Mouse (Mus musculus) embryonic stem cell, embryonic (primary cell): ENCODE results near the gene Abhd14a.

Experiments
- CTCF ChIA-PET, 4 experiments: fragments of 300-600 bp in 2 of 4; fragments of 350-600 bp in 2 of 4; sonication (Branson Sonifier 250); formaldehyde crosslinking; loops; one replicate each; lab custom pipeline; 2022; ENCODE audit warnings: inconsistent platforms in 2 of 4; lab: Charles Lee
- POLR2A ChIA-PET, 4 experiments: fragments of 300-600 bp in 2 of 4; fragments of 350-600 bp in 2 of 4; sonication (Branson Sonifier 250); formaldehyde crosslinking; loops; one replicate each; lab custom pipeline; 2022; ENCODE audit warnings: antibody characterized with exemption in 4 of 4, inconsistent platforms in 1 of 4; lab: Charles Lee

Gene Abhd14a

GRCm38 (mm10) chr9:106475046-106475445 lies 27.6 kb upstream of the Abhd14a start:
- POLR2A ChIA-PET, result interaction anchor here (0.6 to 9.4 kb wide), 17 partner anchors 9 to 829 kb away, joined by 3 to 173 read pairs (median 13); partner anchors contain the start of genes Rpl29 (in 3 of the 4), Abhd14a (in 2 of the 4), Acy1 (in 2 of the 4) and Pcbp4 (in 2 of the 4)
- CTCF ChIA-PET, result interaction anchor here (0.6 to 3.0 kb wide), 15 partner anchors 8 to 168 kb away, joined by 3 to 86 read pairs (median 7); partner anchors contain the start of genes Abhd14a (in 1 of the 4), Abhd14b (in 1 of the 4), Acy1 (in 1 of the 4) and Gpr62 (in 1 of the 4)

- POLR2A ChIA-PET, result interaction anchor here (0.6 to 9.4 kb wide), 16 partner anchors 8 to 304 kb away, joined by 3 to 173 read pairs (median 6); partner anchors contain the start of genes Acy1 (in 2 of the 4), Pcbp4 (in 2 of the 4), Rpl29 (in 2 of the 4) and Abhd14a (in 1 of the 4)
- CTCF ChIA-PET, result interaction anchor here (0.6 to 2.1 kb wide), 12 partner anchors 12 to 57 kb away, joined by 3 to 10 read pairs (median 4); partner anchors contain the start of genes Abhd14a (in 1 of the 4), Abhd14b (in 1 of the 4), Acy1 (in 1 of the 4) and Pcbp4 (in 1 of the 4)
These were observed 27.0 kb upstream of the Abhd14a start for GRCm38 (mm10) chr9:106474456-106474855.

DNA sequence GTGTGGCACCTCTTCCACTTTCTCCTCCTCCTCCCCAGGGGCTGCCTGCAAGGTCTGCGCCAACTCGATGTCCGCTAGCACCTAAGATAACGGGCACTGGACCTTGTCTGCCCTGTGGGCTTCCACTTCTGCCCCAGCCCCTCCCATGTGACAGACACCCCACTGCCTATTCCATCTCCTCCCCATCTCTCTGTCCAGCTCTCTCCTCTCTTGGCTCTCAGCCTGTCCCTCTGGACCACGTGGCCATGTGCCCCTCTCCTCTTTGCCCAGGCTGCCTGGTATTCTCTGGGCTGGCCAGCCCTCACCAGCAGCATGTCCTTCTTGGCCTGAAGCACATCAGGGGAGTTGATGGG lies 26.3 kb upstream of the Abhd14a start:
- POLR2A ChIA-PET, result interaction anchor here in 3 of 4 experiments (0.6 to 9.4 kb wide), 12 partner anchors 10 to 176 kb away, joined by 3 to 173 read pairs (median 5); partner anchors contain the start of genes Acy1 (in 2 of the 3), Rpl29 (in 2 of the 3) and Pcbp4 (in 1 of the 3)

GRCm38 (mm10) chr9:106473081-106473752 lies 25.7 kb upstream of the Abhd14a start:
- POLR2A ChIA-PET, result interaction anchor here (0.6 to 9.4 kb wide), 17 partner anchors 10 to 106 kb away, joined by 3 to 173 read pairs (median 6); partner anchors contain the start of genes Rpl29 (in 3 of the 4), Acy1 (in 2 of the 4) and Pcbp4 (in 1 of the 4)
- CTCF ChIA-PET, result interaction anchor here (0.6 to 2.1 kb wide), 12 partner anchors 13 to 170 kb away, joined by 3 to 10 read pairs (median 6); partner anchors contain the start of genes Abhd14a (in 2 of the 4), Abhd14b (in 2 of the 4), Acy1 (in 1 of the 4) and Pcbp4 (in 1 of the 4)

More for the DNA sequence above, 26.3 kb upstream of the Abhd14a start:
- CTCF ChIA-PET, result interaction anchor here in 3 of 4 experiments (0.6 to 2.1 kb wide), 8 partner anchors 13 to 169 kb away, joined by 3 to 10 read pairs (median 4); partner anchors contain the start of genes Abhd14a (in 1 of the 3), Abhd14b (in 1 of the 3), Acy1 (in 1 of the 3) and Pcbp4 (in 1 of the 3)

GRCm38 (mm10) chr9:106472321-106472720 lies 24.8 kb upstream of the Abhd14a start:
- ChIA-PET POLR2A (interaction anchor here (0.6 to 9.4 kb wide), 26 partner anchors 8 to 346 kb away, joined by 3 to 173 read pairs (median 5); partner anchors contain the start of genes Acy1 (in 3 of the 4), Rpl29 (in 3 of the 4), Abhd14a (in 1 of the 4) and Abhd14b (in 1 of the 4)), CTCF (interaction anchor here in 3 of 4 experiments (0.7 to 2.1 kb wide), 9 partner anchors 22 to 270 kb away, joined by 3 to 10 read pairs (median 7); partner anchors contain the start of genes Abhd14a (in 1 of the 3), Abhd14b (in 1 of the 3) and Twf2 (in 1 of the 3))

- ChIA-PET POLR2A (interaction anchor here (0.6 to 9.4 kb wide), 29 partner anchors 9 to 346 kb away, joined by 3 to 173 read pairs (median 5); partner anchors contain the start of genes Acy1 (in 3 of the 4), Rpl29 (in 3 of the 4), Pcbp4 (in 2 of the 4) and Abhd14a (in 1 of the 4)), CTCF (interaction anchor here in 3 of 4 experiments (0.7 to 2.1 kb wide), 8 partner anchors 22 to 269 kb away, joined by 3 to 10 read pairs (median 6); partner anchors contain the start of genes Abhd14a (in 1 of the 3), Abhd14b (in 1 of the 3) and Twf2 (in 1 of the 3))
These were observed 24.4 kb upstream of the Abhd14a start for GRCm38 (mm10) chr9:106471892-106472291.

GRCm38 (mm10) chr9:106470991-106471750 lies 23.7 kb upstream of the Abhd14a start:
- ChIA-PET CTCF (interaction anchor here in 3 of 4 experiments (0.7 to 2.1 kb wide), 7 partner anchors 21 to 260 kb away, joined by 3 to 10 read pairs (median 7); partner anchors contain the start of genes Abhd14a (in 1 of the 3) and Abhd14b (in 1 of the 3)), POLR2A (interaction anchor here (0.6 to 9.4 kb wide), 28 partner anchors 9 to 347 kb away, joined by 3 to 173 read pairs (median 4); partner anchors contain the start of genes Rpl29 (in 3 of the 4), Acy1 (in 2 of the 4), Pcbp4 (in 2 of the 4) and Abhd14a (in 1 of the 4))

GRCm38 (mm10) chr9:106469776-106470175 lies 22.3 kb upstream of the Abhd14a start:
- ChIA-PET CTCF (interaction anchor here in 1 of 4 experiments (0.7 to 1.4 kb wide), 2 partner anchors 22 to 362 kb away, joined by 3 read pairs; partner anchors contain the start of genes Abhd14a and Abhd14b), POLR2A (interaction anchor here in 3 of 4 experiments (0.7 to 9.4 kb wide), 11 partner anchors 10 to 181 kb away, joined by 3 to 173 read pairs (median 4); partner anchors contain the start of genes Pcbp4 (in 2 of the 3) and Rpl29 (in 2 of the 3))

DNA sequence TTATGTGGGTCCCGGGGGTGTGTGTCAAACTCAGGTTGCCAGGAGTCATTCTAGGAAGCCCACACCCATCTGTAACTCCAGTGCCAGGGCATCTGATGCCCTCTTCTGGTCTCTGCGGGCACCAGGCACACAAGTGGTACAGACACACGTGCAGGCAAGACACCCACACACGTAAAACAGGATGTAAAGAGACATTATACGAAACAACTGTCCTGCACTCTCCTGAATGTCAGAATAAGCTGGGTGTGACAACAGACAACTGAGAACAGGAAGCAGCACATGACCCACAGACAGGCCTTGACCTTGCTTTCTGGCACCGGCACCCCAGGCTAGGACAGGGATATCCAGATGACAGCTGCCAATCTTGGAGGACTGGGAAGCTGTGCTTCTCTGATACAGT lies 21.8 kb upstream of the Abhd14a start:
- ChIA-PET POLR2A (interaction anchor here in 2 of 4 experiments (0.7 to 9.4 kb wide), 9 partner anchors 10 to 182 kb away, joined by 3 to 173 read pairs (median 4); partner anchors contain the start of genes Pcbp4 (in 2 of the 2) and Rpl29 (in 2 of the 2)), CTCF (interaction anchor here in 1 of 4 experiments (1.4 kb wide), 1 partner anchor 22 kb away, joined by 3 read pairs; the partner anchor contains the start of genes Abhd14a and Abhd14b)

DNA sequence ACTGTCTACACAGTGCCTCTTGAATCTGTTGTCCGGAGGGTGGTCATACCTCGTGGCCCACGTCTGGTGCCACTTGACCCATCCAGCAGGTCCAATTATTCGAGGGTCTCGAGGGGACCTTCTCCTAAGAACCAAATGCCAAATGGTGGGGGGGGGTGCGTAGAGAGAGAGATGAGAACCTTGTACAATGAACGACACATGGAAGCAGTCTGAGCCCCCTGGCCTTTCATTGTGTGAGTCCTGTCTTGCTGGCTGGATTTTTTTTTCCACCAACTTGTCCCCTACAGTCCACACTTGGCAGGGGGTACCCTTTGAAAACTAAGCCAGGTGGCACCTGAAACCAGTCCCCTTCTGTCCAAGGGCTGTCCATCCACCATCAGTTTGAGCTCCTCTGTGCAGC lies 20.3 kb upstream of the Abhd14a start:
- ChIA-PET POLR2A (interaction anchor here in 3 of 4 experiments (0.7 to 2.9 kb wide), 9 partner anchors 9 to 265 kb away, joined by 3 to 21 read pairs (median 7); partner anchors contain the start of genes Parp3 (in 2 of the 3), Abhd14a (in 1 of the 3), Abhd14b (in 1 of the 3) and Rrp9 (in 1 of the 3)), CTCF (interaction anchor here in 3 of 4 experiments (1.3 to 2.9 kb wide), 3 partner anchors 9 to 46 kb away, joined by 6 to 25 read pairs (median 10); partner anchors contain the start of genes Parp3 (in 2 of the 3) and Rrp9 (in 1 of the 3))

- ChIA-PET POLR2A (interaction anchor here in 2 of 4 experiments (0.8 to 3.4 kb wide), 22 partner anchors 8 to 264 kb away, joined by 3 to 21 read pairs (median 6); partner anchors contain the start of genes Acy1 (in 2 of the 2), Parp3 (in 2 of the 2), Pcbp4 (in 2 of the 2) and Rpl29 (in 2 of the 2)), CTCF (interaction anchor here (0.6 to 2.9 kb wide), 6 partner anchors 10 to 176 kb away, joined by 5 to 25 read pairs (median 6); partner anchors contain the start of genes Parp3 (in 3 of the 4) and Rrp9 (in 1 of the 4))
These were observed 19.2 kb upstream of the Abhd14a start for GRCm38 (mm10) chr9:106466721-106467120.

GRCm38 (mm10) chr9:106465571-106466200 lies 18.2 kb upstream of the Abhd14a start, which contains the start of gene Gpr62:
Gpr62 (minus strand) TSS chr9:106465938.
- POLR2A ChIA-PET, result interaction anchor here in 3 of 4 experiments (0.6 to 3.4 kb wide), 24 partner anchors 9 to 263 kb away, joined by 3 to 21 read pairs (median 4); partner anchors contain the start of genes Acy1 (in 3 of the 3), Rpl29 (in 3 of the 3), Parp3 (in 2 of the 3) and Pcbp4 (in 1 of the 3)
- CTCF ChIA-PET, result interaction anchor here (0.5 to 2.9 kb wide), 6 partner anchors 11 to 177 kb away, joined by 3 to 25 read pairs (median 6); partner anchors contain the start of genes Parp3 (in 3 of the 4) and Rrp9 (in 1 of the 4)

DNA sequence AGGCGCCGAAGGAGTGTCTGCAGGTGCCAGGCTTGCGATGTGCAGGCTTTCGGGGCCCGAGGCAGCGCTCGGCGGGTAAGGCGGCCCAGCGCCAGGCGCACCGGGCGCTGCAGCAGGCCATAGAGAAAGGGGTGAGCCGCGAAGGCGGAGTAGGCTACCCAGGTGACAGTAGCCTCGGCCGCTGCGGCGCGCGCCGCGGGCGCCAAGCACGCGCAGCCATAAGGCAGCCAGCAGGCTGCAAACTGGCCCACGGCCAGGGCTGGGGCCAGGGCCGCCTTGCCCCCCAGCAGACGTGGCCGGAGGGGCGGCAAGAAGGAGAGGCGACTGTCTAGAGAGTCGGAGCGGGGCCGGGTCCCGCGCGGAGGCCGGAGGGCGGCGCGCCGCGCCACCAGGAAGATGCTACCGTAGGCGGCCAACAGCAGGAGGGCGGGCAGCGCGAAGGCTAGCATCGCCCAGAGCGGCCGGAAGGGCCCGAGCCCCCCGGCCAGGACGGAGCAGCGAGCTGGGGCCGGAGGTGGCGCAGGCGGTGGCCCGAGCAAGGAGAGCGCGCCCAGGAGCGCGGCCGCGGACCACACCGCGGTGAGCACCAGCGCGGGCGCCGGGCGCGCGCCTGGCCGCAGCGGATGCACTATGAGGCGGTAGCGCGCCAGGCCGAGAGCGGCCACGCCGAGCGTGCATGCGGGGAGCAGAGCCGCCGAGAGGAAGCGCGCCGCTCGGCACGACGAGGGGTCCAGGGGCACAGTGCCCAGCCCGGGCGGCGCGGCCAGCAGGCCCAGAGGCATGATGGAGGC lies 17.5 kb upstream of the Abhd14a start:
- ChIA-PET CTCF (interaction anchor here in 2 of 4 experiments (1.7 to 2.9 kb wide), 4 partner anchors 11 to 178 kb away, joined by 5 to 25 read pairs (median 8); partner anchors contain the start of genes Parp3 (in 2 of the 2) and Rrp9 (in 1 of the 2)), POLR2A (interaction anchor here in 3 of 4 experiments (0.6 to 3.4 kb wide), 14 partner anchors 10 to 159 kb away, joined by 3 to 21 read pairs (median 5); partner anchors contain the start of genes Rpl29 (in 3 of the 3), Acy1 (in 2 of the 3), Parp3 (in 2 of the 3) and Abhd14a (in 1 of the 3))
